Mouse (Mus musculus): ENCODE results near the gene Carnmt1.

DNA sequence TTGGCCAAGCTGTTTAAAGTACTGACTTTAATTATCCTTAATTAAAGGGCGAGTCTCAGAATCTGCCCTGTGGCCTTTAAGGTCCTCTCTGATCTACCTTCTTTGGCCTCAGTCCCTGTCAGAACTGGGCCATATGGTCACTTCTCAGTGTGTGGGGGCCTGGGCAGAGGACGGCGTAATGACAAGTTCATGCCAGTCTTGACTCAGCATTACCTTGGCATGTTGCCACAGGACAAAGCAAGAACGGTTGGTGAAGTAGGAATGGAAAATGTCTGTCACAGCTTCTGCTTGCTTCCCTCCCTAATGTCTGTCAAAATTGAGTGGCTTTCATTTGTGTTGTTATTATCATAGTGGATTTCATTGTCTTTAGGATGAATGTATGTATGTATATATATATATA lies 18.0 kb upstream of the Carnmt1 start:
- TF ChIP-seq CTCF (IDR thresholded peaks at IDR 0.05; ENCODE audit: control insufficient read depth, insufficient read depth, insufficient read length) (no peak), MYOG (IDR thresholded peaks at IDR 0.05; ENCODE audit: control insufficient read depth, extremely low read depth, insufficient read length) (no peak), USF1 (IDR thresholded peaks at IDR 0.05; ENCODE audit: low read depth) (no peak), FOSL1 (IDR thresholded peaks at IDR 0.05; ENCODE audit: insufficient read depth, low read length, poor library complexity, severe bottlenecking) (no peak), MAX (IDR thresholded peaks at IDR 0.05) (no peak), CEBPB (IDR thresholded peaks at IDR 0.05; ENCODE audit: low read depth) (no peak)
